Mouse (Mus musculus) thymus, adult 18-20 months (tissue): ENCODE data around the gene Dok3.

Source experiments
- DNase-seq, 2 experiments: peaks; one replicate each; pipeline ENCODE4 v3.0.0; 2022; ENCODE audit warnings: mixed read lengths in 2 of 2

Dok3 gene

GRCm38 (mm10) chr13:55473961-55474360 lies 55.1 kb downstream of the Dok3 start:
- DNase-seq = no peak
